Mouse (Mus musculus) adrenal gland, postnatal 4 days (tissue): ENCODE results near the gene Crygb. TPM values are rescaled to one million over a fixed set of nuclear protein-coding genes. Genes with fewer than 3 reads are reported as not detected.
A peak's percentile ranks its signal among the peaks of the same experiment; 100 is the strongest.
"Not testable (repeated sequence)": the region's sequence is repeated elsewhere in the genome, so short reads cannot be mapped to it uniquely, and the experiment has no call there.

Experiments used
- DNase-seq, 2 experiments: peaks; one replicate each; pipeline ENCODE4 v3.0.0; 2021 to 2022; ENCODE audit warnings: low spot score in 2 of 2, mixed read lengths in 2 of 2
- total RNA-seq, 2 experiments: library from RNA; stranded (reverse); gene quantifications; 2 replicates each; pipeline ENCODE4 v1.2.3; 2021

Crygb gene
- total RNA-seq, 2 experiments from 2014 or later: not detected

- DNase-seq: no peak
Observed at GRCm38 (mm10) chr1:65073589-65073988, 8.5 kb downstream of the Crygb start, which contains the start of gene Crygc. Crygc (minus strand) TSS chr1:65073689.

- no peak for DNase-seq
Observed at GRCm38 (mm10) chr1:65067842-65068241, 14.2 kb downstream of the Crygb start.

- no peak for DNase-seq
Observed at GRCm38 (mm10) chr1:65064201-65064600, 17.9 kb downstream of the Crygb start.

- DNase-seq: no peak
Observed at GRCm38 (mm10) chr1:65063352-65063751, 18.7 kb downstream of the Crygb start, which contains the start of gene Crygd. Crygd (minus strand) TSS chr1:65063452.

GRCm38 (mm10) chr1:65052140-65052539 is 29.9 kb downstream of the Crygb start:
- DNase-seq: no peak

- DNase-seq: no peak
Observed at GRCm38 (mm10) chr1:65051696-65052095, 30.4 kb downstream of the Crygb start.

- not testable (repeated sequence) for DNase-seq
Observed at GRCm38 (mm10) chr1:65050952-65051351, 31.1 kb downstream of the Crygb start, which contains the start of gene Cryge. Cryge (minus strand) TSS chr1:65051149.

- no peak for DNase-seq
Observed at GRCm38 (mm10) chr1:65048781-65049180, 33.3 kb downstream of the Crygb start.

GRCm38 (mm10) chr1:65046401-65047109 is 35.5 kb downstream of the Crygb start:
- DNase-seq: no peak

GRCm38 (mm10) chr1:65043433-65043832 is 38.7 kb downstream of the Crygb start:
- DNase-seq: no peak

GRCm38 (mm10) chr1:65041837-65042236 is 40.3 kb downstream of the Crygb start:
- no peak for DNase-seq

- peak in 1 of 2 experiments; percentile 37 for DNase-seq
Observed at GRCm38 (mm10) chr1:65040806-65041205, 41.3 kb downstream of the Crygb start.

- no peak for DNase-seq
Observed at GRCm38 (mm10) chr1:65039679-65040078, 42.4 kb downstream of the Crygb start.

- DNase-seq: no peak
Observed at GRCm38 (mm10) chr1:65037542-65037941, 44.5 kb downstream of the Crygb start.

GRCm38 (mm10) chr1:65035513-65035912 is 46.6 kb downstream of the Crygb start:
- no peak for DNase-seq

GRCm38 (mm10) chr1:65032641-65033040 is 49.4 kb downstream of the Crygb start, which contains the start of gene Akr1cl:
Akr1cl (minus strand) TSS chr1:65032759.
- no peak for DNase-seq

Other genes with a start within 250 kb of the Crygb start
- 10 to 100 TPM; 27.0 to 29.2 TPM for gene Plekhm3, start 125.5 kb downstream of the Crygb start, total RNA-seq
- gene Akr1cl, start 49.5 kb downstream of the Crygb start, total RNA-seq: 100 to 1,000 TPM; 902 to 972 TPM
- under 1 TPM in 1 of 2 experiments, not detected in 1; 0.50 TPM for gene Cryge, start 31.1 kb downstream of the Crygb start, total RNA-seq
- gene Crygd, start 18.8 kb downstream of the Crygb start, total RNA-seq: not detected
- gene Crygc, start 8.6 kb downstream of the Crygb start, total RNA-seq: not detected
- not detected for gene Cryga, start 21.1 kb upstream of the Crygb start, total RNA-seq
- gene Gm28845, start 37.3 kb upstream of the Crygb start, total RNA-seq: not detected
- 1 to 10 TPM in 1 of 2 experiments, not detected in 1; 1.2 TPM for gene D630023F18Rik, start 40.9 kb upstream of the Crygb start, total RNA-seq
- 100 to 1,000 TPM; 373 to 385 TPM for gene Idh1, start 104.2 kb upstream of the Crygb start, total RNA-seq
- 10 to 100 TPM; 34.6 to 36.0 TPM for gene Pikfyve, start 104.4 kb upstream of the Crygb start, total RNA-seq
- gene Pth2r, start 199.8 kb upstream of the Crygb start, total RNA-seq: not detected